Mouse (Mus musculus) mouse trophoblast stem cell (cell line): ENCODE results near the gene Gtf2a2.

Experiments used
- in situ Hi-C, 2 experiments: fragments of 300-500 bp; cut with MseI, MboI; formaldehyde crosslinking; loops; 2 replicates in 1 of 2; 3 replicates in 1 of 2; pipeline ENCODE4 v1.15.1; 2025

Gene Gtf2a2

GRCm38 (mm10) chr9:70012408-70012901 lies at the start of gene Gtf2a2:
Gtf2a2 (plus strand) TSS chr9:70012550.
- in situ Hi-C loops, result no loop called here

- in situ Hi-C loops, result no loop called here
Observed at GRCm38 (mm10) chr9:69964370-69964769, 48.0 kb upstream of the Gtf2a2 start.

- in situ Hi-C loops, result no loop called here
Observed at GRCm38 (mm10) chr9:69985526-69985925, 26.8 kb upstream of the Gtf2a2 start.

- in situ Hi-C loops, result no loop called here
Observed at GRCm38 (mm10) chr9:69986063-69986462, 26.3 kb upstream of the Gtf2a2 start.

GRCm38 (mm10) chr9:69986571-69986970 lies 25.8 kb upstream of the Gtf2a2 start:
- in situ Hi-C loops, result no loop called here

GRCm38 (mm10) chr9:69987579-69987978 lies 24.8 kb upstream of the Gtf2a2 start:
- in situ Hi-C loops, result no loop called here

- in situ Hi-C loops, result no loop called here
Observed at GRCm38 (mm10) chr9:69988706-69989302, 23.5 kb upstream of the Gtf2a2 start.

GRCm38 (mm10) chr9:69989303-69990121 lies 22.8 kb upstream of the Gtf2a2 start, which contains the start of gene Bnip2:
Bnip2 (plus strand) TSS chr9:69989466.
- in situ Hi-C loops, result no loop called here

GRCm38 (mm10) chr9:69990346-69990745 lies 22.0 kb upstream of the Gtf2a2 start:
- in situ Hi-C loops, result no loop called here

GRCm38 (mm10) chr9:69992841-69993277 lies 19.5 kb upstream of the Gtf2a2 start:
- in situ Hi-C loops, result no loop called here

- in situ Hi-C loops, result no loop called here
Observed at GRCm38 (mm10) chr9:69993479-69993878, 18.9 kb upstream of the Gtf2a2 start.

- in situ Hi-C loops, result no loop called here
Observed at GRCm38 (mm10) chr9:69994547-69994946, 17.8 kb upstream of the Gtf2a2 start.

- in situ Hi-C loops, result no loop called here
Observed at GRCm38 (mm10) chr9:69999318-69999717, 13.0 kb upstream of the Gtf2a2 start.

- in situ Hi-C loops, result no loop called here
Observed at GRCm38 (mm10) chr9:70003516-70003915, 8.8 kb upstream of the Gtf2a2 start.

GRCm38 (mm10) chr9:70006984-70007383 lies 5.4 kb upstream of the Gtf2a2 start:
- in situ Hi-C loops, result no loop called here

GRCm38 (mm10) chr9:70007506-70008248 lies 4.7 kb upstream of the Gtf2a2 start:
- in situ Hi-C loops, result no loop called here

GRCm38 (mm10) chr9:70009754-70010304 lies 2.5 kb upstream of the Gtf2a2 start:
- in situ Hi-C loops, result no loop called here

GRCm38 (mm10) chr9:70010781-70011473 lies 1.4 kb upstream of the Gtf2a2 start:
- in situ Hi-C loops, result no loop called here

- in situ Hi-C loops, result no loop called here
Observed at GRCm38 (mm10) chr9:70011537-70012407, 578 bp upstream of the Gtf2a2 start.

- in situ Hi-C loops, result loop anchor here in 1 of 2 experiments (5.0 kb wide), 1 partner anchor 67 kb away; no protein-coding TSS in a partner anchor
Observed at GRCm38 (mm10) chr9:70015632-70016031, 3.3 kb downstream of the Gtf2a2 start.
